Mouse (Mus musculus) colon, adult 2 months (tissue): ENCODE data around the gene Hspd1. TPM values are rescaled to one million over a fixed set of nuclear protein-coding genes. Genes with fewer than 3 reads are reported as not detected.

Source experiments
- polyA plus RNA-seq: library from polyadenylated mRNA; depleted of rRNA; stranded (reverse); fragments of >200 nt; gene quantifications from 2 replicates; pipeline ENCODE4 v1.2.3, GENCODE M21; 2012; rRNA removed

Gene Hspd1
- polyA plus RNA-seq: 13.7 and 15.8 TPM in 2 replicates

DNA sequence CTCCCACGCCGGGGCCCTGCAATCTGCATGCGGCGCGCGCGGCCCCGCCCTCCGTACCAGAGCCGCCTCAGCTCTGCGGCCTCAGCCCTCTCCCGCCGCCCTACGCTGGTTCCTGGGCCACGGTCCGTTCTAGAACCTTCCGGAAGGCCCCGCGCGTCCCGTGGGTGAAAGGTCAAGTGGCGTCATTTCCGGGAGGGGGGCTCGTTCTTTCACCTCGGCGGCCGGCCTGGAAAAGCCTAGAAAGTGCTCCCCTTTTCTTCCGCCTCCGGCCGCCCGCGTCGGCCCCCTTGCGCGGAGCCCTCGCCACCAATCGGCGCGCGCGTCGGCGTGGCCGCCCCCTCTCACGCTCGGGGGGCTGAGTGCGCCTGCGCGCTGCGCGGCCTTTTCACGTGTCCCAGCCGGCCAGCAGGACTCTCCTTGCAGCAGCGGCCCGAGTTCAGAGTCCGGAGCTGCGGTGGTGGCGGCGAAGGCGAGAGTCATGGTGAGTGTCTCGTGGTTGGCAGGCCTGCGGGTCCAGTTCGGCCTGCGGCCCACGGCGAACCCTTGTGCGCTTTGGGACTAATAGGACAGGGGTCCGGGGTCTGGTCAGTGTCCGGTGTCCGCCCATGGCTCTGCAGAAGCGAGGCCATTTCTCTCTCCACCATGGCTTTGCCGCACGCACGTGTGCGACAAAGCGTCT, at the start of gene Hspd1, which contains the start of gene Hspe1:
Hspd1 (minus strand) TSS at position 312 of the 679 bp plus-strand sequence.
Hspe1 (plus strand) TSS at position 201 of the 679 bp plus-strand sequence.

DNA sequence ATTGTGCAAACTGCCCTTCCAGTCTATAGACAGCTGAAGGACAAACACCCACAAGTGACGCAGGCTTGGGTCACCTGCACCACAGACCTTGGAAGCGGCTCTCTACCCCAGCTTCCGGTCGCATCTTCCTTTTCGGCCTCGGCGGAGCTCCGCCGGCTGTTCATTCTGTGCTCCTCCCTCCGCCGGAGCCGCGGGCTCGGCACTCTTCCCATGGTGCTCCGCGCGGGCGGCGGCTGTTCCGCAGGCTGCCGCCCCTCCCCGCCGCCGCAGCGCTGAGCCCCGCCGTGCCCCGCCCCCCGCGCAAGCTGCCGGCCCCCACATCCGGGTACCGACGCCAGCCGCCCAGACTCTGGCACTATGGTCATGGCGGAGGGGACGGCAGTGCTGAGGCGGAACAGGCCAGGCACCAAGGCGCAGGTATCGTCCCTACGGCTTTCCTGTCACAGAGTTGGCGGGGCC, 42.9 kb upstream of the Hspd1 start, which contains the start of gene Mob4:
Mob4 (plus strand) TSS at position 289 of the 459 bp plus-strand sequence.

DNA sequence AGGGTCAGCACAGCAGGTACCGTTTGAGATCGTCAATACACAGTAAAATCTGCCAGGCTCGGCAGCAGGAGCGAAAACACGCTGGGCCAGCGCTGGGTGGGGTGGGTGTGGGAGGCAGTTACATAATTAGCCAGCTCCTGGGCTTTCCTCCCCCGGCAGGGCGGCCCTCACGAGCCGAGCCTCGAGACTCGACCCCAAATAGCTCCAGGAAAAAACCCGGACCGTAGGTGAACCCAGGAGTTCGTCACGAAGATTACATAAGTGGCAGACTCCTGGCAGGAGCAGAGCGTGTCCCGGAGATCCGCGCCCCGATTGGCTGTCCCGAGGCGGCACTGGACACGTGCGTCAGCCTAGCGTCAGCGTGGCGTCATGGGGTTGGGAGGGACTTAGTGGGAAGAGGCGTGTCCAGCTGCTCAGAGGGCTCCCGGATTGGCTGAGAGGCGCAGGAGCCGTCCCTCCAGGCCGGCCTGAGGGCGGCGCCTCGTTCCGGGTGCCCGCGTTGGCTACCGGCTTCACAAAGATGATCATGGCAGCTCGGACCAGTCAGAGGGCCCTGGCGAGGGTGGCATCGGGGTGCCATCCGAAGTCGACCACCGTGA, 35.6 kb downstream of the Hspd1 start, which contains the start of gene Coq10b:
Coq10b (plus strand) TSS at position 416 of the 599 bp plus-strand sequence.

Other genes with a start within 250 kb of the Hspd1 start
- 4.9 and 6.2 TPM in 2 replicates for gene Ankrd44, start 161.9 kb downstream of the Hspd1 start, polyA plus RNA-seq
- gene Sf3b1, start 60.8 kb downstream of the Hspd1 start, polyA plus RNA-seq: 17.7 and 20.3 TPM in 2 replicates
- gene Coq10b, start 35.5 kb downstream of the Hspd1 start, polyA plus RNA-seq: 10.7 and 11.7 TPM in 2 replicates
- 15.5 and 18.3 TPM in 2 replicates for gene Hspe1, start 111 bp downstream of the Hspd1 start, polyA plus RNA-seq
- 5.7 and 6.4 TPM in 2 replicates for gene Mob4, start 43.0 kb upstream of the Hspd1 start, polyA plus RNA-seq
- 2.1 and 2.2 TPM in 2 replicates for gene Rftn2, start 138.5 kb upstream of the Hspd1 start, polyA plus RNA-seq
- 2.4 and 2.8 TPM in 2 replicates for gene Mars2, start 148.9 kb upstream of the Hspd1 start, polyA plus RNA-seq